Mouse (Mus musculus): Measurements from ENCODE around the gene Hectd2.

DNA sequence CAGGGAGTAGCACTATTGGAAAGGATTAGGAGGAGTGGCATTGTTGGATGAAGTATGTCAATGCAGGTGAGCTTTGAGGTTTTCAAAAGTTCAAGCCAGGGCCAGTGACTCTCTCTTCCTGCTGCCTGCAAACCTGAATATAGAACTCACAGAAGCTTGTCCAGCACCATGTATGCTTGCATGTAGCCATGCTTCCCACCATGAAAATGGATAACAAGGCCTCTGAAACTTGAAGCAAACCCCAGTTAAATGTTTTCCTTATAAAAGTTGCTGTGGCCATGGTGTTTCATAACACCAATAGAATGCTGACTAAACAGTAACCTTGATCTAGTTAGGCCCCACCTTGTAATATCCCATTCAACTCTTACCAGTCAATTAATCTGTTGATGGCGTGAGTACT is 27.7 kb downstream of the Hectd2 start:
- TF ChIP-seq CTCF (IDR thresholded peaks at IDR 0.05; ENCODE audit: insufficient read depth, low read length) (no peak), POLR2A (IDR thresholded peaks at IDR 0.05; ENCODE audit: borderline replicate concordance, extremely low read depth, low read depth, low read length) (no peak)

Measured in lung, adult 2 months (tissue).